Mouse (Mus musculus): ENCODE results near the gene Grasp. TPM values are rescaled to one million over a fixed set of nuclear protein-coding genes. Genes with fewer than 3 reads are reported as not detected.

Gene Grasp
- 9.5 and 10.7 TPM in 2 replicates for polyA plus RNA-seq (2016; fragmentation: Nextera tagmentation; extraction: Ambion mirVana)

- 1% methylated on average over 77 of the region's 77 CpGs for WGBS
- peak within 1 kb of the TSS; percentile 86 for H3K27ac ChIP-seq
- H3K4me1 ChIP-seq, result peaks cover 66% of the 10 kb centered on the region
- peak within 1 kb of the TSS; percentile 89 for H3K4me3 ChIP-seq
- H3K4me2 ChIP-seq (replicated peaks), result peak within 1 kb of the TSS; percentile 82
- no peaks in the 10 kb centered on the region for H3K27me3 ChIP-seq
- H3K9me3 ChIP-seq, result no peaks in the 10 kb centered on the region
- peaks cover 5% of the 10 kb centered on the region for H3K36me3 ChIP-seq
- peak; percentile 38 for ATAC-seq (ENCODE audit: insufficient number of reproducible peaks, insufficient read depth, low FRiP score, low TSS enrichment)
- peak within 1 kb of the TSS; percentile 87 for H3K9ac ChIP-seq
These were observed at the start of gene Grasp for GRCm38 (mm10) chr15:101224006-101224906. TSS of gene Grasp (plus strand) at chr15:101224188.

DNA sequence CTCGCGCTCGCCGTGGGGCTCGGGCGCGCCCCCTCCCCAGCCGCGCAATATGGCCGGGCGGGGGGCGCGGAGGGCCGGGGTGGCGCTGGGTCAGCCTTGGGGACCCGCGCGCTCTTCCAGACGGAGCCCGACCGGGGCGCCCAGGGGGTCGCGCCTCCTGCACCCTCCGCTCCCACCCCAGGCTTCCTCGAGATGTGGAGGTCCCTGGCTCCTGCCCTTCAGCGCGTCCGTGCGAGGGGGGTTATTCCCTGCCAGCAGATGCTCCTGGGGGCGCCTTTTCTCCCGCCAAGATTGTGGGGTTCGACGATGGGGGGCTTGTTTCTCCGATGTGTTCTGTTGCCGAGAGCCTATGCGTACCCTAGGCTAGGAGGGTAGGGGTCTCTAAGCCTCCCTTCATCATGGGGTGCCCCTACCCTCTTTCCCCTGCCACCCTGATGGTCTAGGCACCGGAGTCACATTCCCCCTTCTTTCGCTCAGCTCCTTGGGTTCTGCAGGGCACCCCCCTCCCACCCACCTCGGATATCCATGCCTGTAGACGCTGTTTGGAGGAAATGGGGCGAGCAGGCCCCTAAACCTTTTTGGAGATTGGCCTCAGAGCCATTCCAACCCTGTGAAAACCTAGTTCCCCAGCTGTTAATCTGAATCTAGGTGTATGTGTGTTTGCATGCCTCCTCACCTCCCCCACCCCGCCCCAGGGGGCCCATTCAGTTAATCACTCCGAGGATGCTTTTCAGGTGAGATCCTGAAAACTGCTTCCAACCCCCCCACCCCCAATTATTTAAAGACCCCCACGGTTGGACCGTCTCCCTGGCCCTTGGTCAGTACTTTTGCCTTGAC lies 49.5 kb upstream of the Grasp start:
- peak; percentile 30 for ATAC-seq (ENCODE audit: insufficient number of reproducible peaks, insufficient read depth, low FRiP score, low TSS enrichment)
- WGBS, result under 1% methylated on average over 24 of the region's 46 CpGs
- no peaks in the 10 kb centered on the region for H3K27me3 ChIP-seq
- no peaks in the 10 kb centered on the region for H3K36me3 ChIP-seq
- peak overlapping the region; percentile 63 for H3K4me2 ChIP-seq (replicated peaks)
- peak overlapping the region; percentile 91 for H3K9ac ChIP-seq
- peak overlapping the region; percentile 82 for H3K4me3 ChIP-seq
- no peaks in the 10 kb centered on the region for H3K9me3 ChIP-seq
- peak overlapping the region; percentile 77 for H3K27ac ChIP-seq
- peaks cover 38% of the 10 kb centered on the region for H3K4me1 ChIP-seq

DNA sequence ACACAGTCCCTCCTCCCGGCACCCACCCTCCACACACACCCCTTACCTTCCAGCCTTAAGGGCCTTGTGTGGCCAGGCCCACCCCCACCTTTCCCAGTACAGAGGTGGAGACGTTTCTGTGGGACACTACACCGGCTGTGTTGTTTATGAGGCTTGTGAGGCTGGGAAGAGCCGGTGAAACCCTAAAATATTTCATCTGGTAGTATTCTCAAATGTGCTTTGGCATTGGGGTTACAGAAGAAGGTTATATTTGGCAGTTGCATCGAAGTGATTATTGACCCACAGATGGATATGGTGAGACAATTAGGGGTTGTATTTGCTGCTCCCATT lies 48.9 kb upstream of the Grasp start:
- Histone ChIP-seq H3K36me3 (no peaks in the 10 kb centered on the region), H3K4me1 (peaks cover 40% of the 10 kb centered on the region), H3K27me3 (no peaks in the 10 kb centered on the region), H3K4me2 (replicated peaks) (peak overlapping the region; percentile 63), H3K9ac (peak overlapping the region; percentile 91), H3K27ac (no peak overlapping the region), H3K9me3 (no peaks in the 10 kb centered on the region), H3K4me3 (peak overlapping the region; percentile 82)
- ATAC-seq (ENCODE audit: insufficient number of reproducible peaks, insufficient read depth, low FRiP score, low TSS enrichment), result no peak
- WGBS, result 14% methylated on average over 5 of the region's 5 CpGs

DNA sequence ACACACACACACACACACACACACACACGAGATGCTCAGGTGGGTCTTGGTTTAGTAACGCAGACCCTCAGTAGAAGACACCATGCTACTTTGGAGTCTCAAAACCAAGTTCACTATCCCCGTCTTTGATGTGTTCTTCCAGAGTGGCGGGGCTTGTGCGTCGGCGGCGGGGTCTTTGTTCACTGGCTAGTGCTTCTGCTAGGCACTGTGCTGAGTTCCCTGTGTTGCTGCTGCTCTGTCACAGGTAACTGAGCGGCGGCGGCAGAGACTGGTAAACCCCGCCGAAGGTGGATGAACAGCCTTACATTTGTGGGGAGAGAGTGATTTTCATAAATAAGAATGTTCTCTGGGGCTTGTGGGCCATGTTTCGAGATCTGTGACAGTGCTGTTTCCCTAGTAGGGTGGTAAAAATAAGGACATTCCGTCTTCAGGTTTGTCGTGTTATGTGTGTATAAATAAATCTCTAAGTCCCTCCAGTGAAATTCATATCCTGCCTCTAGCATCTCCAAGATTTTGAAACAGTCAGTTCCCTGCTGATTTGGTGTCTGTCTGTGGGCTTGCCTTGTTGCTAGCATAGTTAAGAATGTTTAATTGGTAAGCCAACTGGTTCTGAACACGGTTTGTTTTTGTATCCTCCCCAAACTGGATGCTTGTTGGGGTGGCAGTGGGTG lies 48.2 kb upstream of the Grasp start:
- Histone ChIP-seq H3K4me2 (replicated peaks) (peak overlapping the region; percentile 63), H3K9ac (peak overlapping the region; percentile 91), H3K27ac (peak overlapping the region; percentile 20; the same call in 1 of the 2 replicates), H3K4me3 (peak overlapping the region; percentile 82), H3K36me3 (no peaks in the 10 kb centered on the region), H3K27me3 (no peaks in the 10 kb centered on the region), H3K4me1 (peaks cover 45% of the 10 kb centered on the region), H3K9me3 (no peaks in the 10 kb centered on the region)
- 24% methylated on average over 17 of the region's 17 CpGs for WGBS
- no peak for ATAC-seq (ENCODE audit: insufficient number of reproducible peaks, insufficient read depth, low FRiP score, low TSS enrichment)

DNA sequence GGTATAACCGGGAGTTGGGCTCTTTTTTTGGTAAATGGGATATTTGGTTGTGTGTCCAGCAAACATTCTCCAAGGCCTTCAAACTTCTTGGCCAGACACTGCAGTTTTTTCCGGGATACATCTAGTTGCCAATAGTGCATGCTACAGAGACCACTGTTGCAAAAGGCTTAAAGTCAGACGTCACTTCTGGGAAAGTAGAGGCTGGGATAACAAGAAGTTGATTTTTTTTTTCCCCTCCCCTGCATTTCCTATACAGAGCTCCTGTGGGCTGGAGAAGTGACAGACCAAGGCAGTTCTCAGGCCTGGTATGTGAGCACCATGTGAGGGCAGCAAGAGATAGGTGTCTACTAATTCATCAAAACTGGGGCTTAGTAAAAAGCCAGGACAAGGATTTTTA lies 47.7 kb upstream of the Grasp start:
- Histone ChIP-seq H3K4me3 (peak overlapping the region; percentile 82; the same call in 1 of the 2 replicates), H3K4me2 (replicated peaks) (peak overlapping the region; percentile 63), H3K9ac (no peak overlapping the region), H3K27me3 (no peaks in the 10 kb centered on the region), H3K36me3 (no peaks in the 10 kb centered on the region), H3K27ac (peak overlapping the region; percentile 20; the same call in 1 of the 2 replicates), H3K4me1 (peaks cover 50% of the 10 kb centered on the region), H3K9me3 (no peaks in the 10 kb centered on the region)
- ATAC-seq (ENCODE audit: insufficient number of reproducible peaks, insufficient read depth, low FRiP score, low TSS enrichment), result no peak
- 54% methylated on average over 3 of the region's 3 CpGs for WGBS

- H3K36me3 ChIP-seq, result no peaks in the 10 kb centered on the region
- H3K4me3 ChIP-seq, result no peak overlapping the region
- ATAC-seq (ENCODE audit: insufficient number of reproducible peaks, insufficient read depth, low FRiP score, low TSS enrichment), result no peak
- no peaks in the 10 kb centered on the region for H3K27me3 ChIP-seq
- H3K4me1 ChIP-seq, result peaks cover 55% of the 10 kb centered on the region
- no peak overlapping the region for H3K9ac ChIP-seq
- no peak overlapping the region for H3K27ac ChIP-seq
- 55% methylated on average over 8 of the region's 8 CpGs for WGBS
- H3K4me2 ChIP-seq (replicated peaks), result peak overlapping the region; percentile 10; the same call in 1 of the 2 replicates
- no peaks in the 10 kb centered on the region for H3K9me3 ChIP-seq
These were observed 46.9 kb upstream of the Grasp start for GRCm38 (mm10) chr15:101176795-101177691.

DNA sequence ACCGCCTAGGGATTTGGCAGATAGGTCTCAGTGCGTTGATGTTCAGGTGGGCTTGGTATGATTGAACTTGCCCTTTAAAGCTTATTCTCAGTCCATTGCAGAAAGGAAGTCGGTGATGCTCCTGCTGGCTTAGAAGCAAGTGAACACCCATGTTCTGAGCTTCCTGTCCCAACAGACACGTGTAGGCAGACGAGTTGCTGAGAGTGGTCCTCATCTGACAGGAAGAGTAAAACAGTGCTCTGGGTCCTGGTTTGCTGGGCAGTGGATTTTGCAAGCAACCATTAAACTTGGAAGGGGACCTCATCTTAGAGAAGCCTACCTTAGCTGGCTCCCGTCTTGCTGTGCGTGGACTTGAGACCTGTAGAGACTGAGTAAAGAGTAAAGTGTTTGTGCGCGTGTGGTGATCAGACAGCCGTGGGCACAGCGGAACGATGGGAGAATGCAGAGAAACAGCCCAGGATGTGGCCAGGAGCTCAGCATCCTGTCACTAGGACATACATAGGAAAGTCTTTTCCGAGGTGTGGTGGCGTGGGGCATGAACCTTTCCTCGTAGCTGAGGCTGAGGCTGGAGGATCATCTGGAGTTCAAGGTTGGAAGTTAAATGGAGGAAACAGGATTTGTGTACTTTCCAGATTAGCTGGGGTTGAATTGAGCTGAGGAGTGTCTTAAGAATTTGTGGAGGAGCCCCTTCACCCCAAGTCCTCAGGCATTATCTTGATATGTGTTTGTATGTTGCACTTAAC lies 43.5 kb upstream of the Grasp start:
- Histone ChIP-seq H3K4me3 (no peak overlapping the region), H3K27me3 (no peaks in the 10 kb centered on the region), H3K4me1 (peaks cover 59% of the 10 kb centered on the region), H3K4me2 (replicated peaks) (no peak overlapping the region), H3K36me3 (no peaks in the 10 kb centered on the region), H3K27ac (no peak overlapping the region), H3K9me3 (no peaks in the 10 kb centered on the region), H3K9ac (no peak overlapping the region)
- 74% methylated on average over 15 of the region's 15 CpGs for WGBS
- ATAC-seq (ENCODE audit: insufficient number of reproducible peaks, insufficient read depth, low FRiP score, low TSS enrichment), result no peak

GRCm38 (mm10) chr15:101181106-101181466 lies 42.9 kb upstream of the Grasp start:
- Histone ChIP-seq H3K4me2 (replicated peaks) (no peak overlapping the region), H3K9me3 (no peaks in the 10 kb centered on the region), H3K9ac (no peak overlapping the region), H3K4me1 (peaks cover 53% of the 10 kb centered on the region), H3K27me3 (no peaks in the 10 kb centered on the region), H3K36me3 (peaks cover 2% of the 10 kb centered on the region; the same call in 1 of the 2 replicates), H3K27ac (peak overlapping the region; percentile 43; the same call in 1 of the 2 replicates), H3K4me3 (no peak overlapping the region)
- no peak for ATAC-seq (ENCODE audit: insufficient number of reproducible peaks, insufficient read depth, low FRiP score, low TSS enrichment)
- 25% methylated on average over 5 of the region's 5 CpGs for WGBS

DNA sequence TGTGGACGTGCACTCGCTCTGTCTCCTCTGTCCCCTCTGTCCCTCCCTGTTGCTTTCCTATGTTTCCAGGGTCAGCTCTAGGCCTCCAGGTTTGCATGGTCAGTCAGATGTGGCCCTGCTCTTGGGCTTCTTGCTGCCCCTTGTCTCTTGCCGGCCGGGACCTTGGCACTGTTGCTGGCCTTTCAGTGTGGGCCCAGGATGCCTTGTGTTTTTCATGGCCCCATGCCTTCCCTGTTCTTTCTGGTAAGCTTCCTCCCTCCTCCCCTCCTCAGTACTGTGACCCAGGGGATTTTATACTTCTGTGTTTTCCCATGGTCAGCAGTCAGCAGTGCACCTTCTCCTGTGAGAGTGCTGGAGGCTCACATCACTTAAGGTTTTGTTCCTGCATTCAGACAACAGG lies 42.5 kb upstream of the Grasp start:
- H3K9ac ChIP-seq, result no peak overlapping the region
- peaks cover 4% of the 10 kb centered on the region; the same call in 1 of the 2 replicates for H3K36me3 ChIP-seq
- H3K4me3 ChIP-seq, result no peak overlapping the region
- peak overlapping the region; percentile 43; the same call in 1 of the 2 replicates for H3K27ac ChIP-seq
- no peaks in the 10 kb centered on the region for H3K9me3 ChIP-seq
- no peak overlapping the region for H3K4me2 ChIP-seq (replicated peaks)
- H3K27me3 ChIP-seq, result no peaks in the 10 kb centered on the region
- WGBS, result 34% methylated on average over 4 of the region's 4 CpGs
- ATAC-seq (ENCODE audit: insufficient number of reproducible peaks, insufficient read depth, low FRiP score, low TSS enrichment), result no peak
- peaks cover 49% of the 10 kb centered on the region for H3K4me1 ChIP-seq

GRCm38 (mm10) chr15:101182676-101183075 lies 41.3 kb upstream of the Grasp start:
- H3K4me1 ChIP-seq, result peaks cover 37% of the 10 kb centered on the region
- 0 out of 2 replicates have a peak overlapping the region, but pooled peaks have one; percentile 0 for H3K27ac ChIP-seq
- no peaks in the 10 kb centered on the region for H3K9me3 ChIP-seq
- no peak overlapping the region for H3K4me2 ChIP-seq (replicated peaks)
- no peaks in the 10 kb centered on the region for H3K27me3 ChIP-seq
- no peak overlapping the region for H3K9ac ChIP-seq
- no peak overlapping the region for H3K4me3 ChIP-seq
- WGBS, result 61% methylated on average over 5 of the region's 5 CpGs
- ATAC-seq (ENCODE audit: insufficient number of reproducible peaks, insufficient read depth, low FRiP score, low TSS enrichment), result no peak
- H3K36me3 ChIP-seq, result peaks cover 4% of the 10 kb centered on the region; the same call in 1 of the 2 replicates
